Mouse (Mus musculus): Measurements from ENCODE around the gene Olfr1331.
"Not testable (repeated sequence)": the region's sequence is repeated elsewhere in the genome, so short reads cannot be mapped to it uniquely, and the experiment has no call there.

Olfr1331 gene

GRCm38 (mm10) chr4:118864349-118864748 is at the start of gene Olfr1331:
Gene Olfr1331, plus strand, starts transcription at chr4:118864649.
- DNase-seq (ENCODE audit: low spot score): no peak

- DNase-seq (ENCODE audit: low spot score): no peak
These were observed 45.5 kb upstream of the Olfr1331 start for GRCm38 (mm10) chr4:118818921-118819320.

GRCm38 (mm10) chr4:118836179-118836578 is 28.3 kb upstream of the Olfr1331 start, which contains the start of gene Olfr1333:
Gene Olfr1333, minus strand, starts transcription at chr4:118836279.
- DNase-seq (ENCODE audit: low spot score): no peak

GRCm38 (mm10) chr4:118861791-118862190 is 2.7 kb upstream of the Olfr1331 start:
- DNase-seq (ENCODE audit: low spot score): no peak

- no peak for DNase-seq (ENCODE audit: low spot score)
These were observed 1.7 kb upstream of the Olfr1331 start for GRCm38 (mm10) chr4:118862704-118863103.

- no peak for DNase-seq (ENCODE audit: low spot score)
These were observed 3.1 kb downstream of the Olfr1331 start for GRCm38 (mm10) chr4:118867566-118867965.

- DNase-seq (ENCODE audit: low spot score): no peak
These were observed 23.8 kb downstream of the Olfr1331 start, which contains the start of gene Olfr1330 for GRCm38 (mm10) chr4:118888297-118888696. Gene Olfr1330, plus strand, starts transcription at chr4:118888597.

GRCm38 (mm10) chr4:118901981-118902380 is 37.5 kb downstream of the Olfr1331 start:
- no peak for DNase-seq (ENCODE audit: low spot score)

GRCm38 (mm10) chr4:118917365-118917764 is 52.9 kb downstream of the Olfr1331 start, which contains the start of gene Olfr1329:
Gene Olfr1329, minus strand, starts transcription at chr4:118917465.
- not testable (repeated sequence) for DNase-seq (ENCODE audit: low spot score)
